Mouse (Mus musculus) limb, embryonic 14.5 days (tissue): Measurements from ENCODE around the gene Wwc2. TPM values are rescaled to one million over a fixed set of nuclear protein-coding genes. Genes with fewer than 3 reads are reported as not detected.

Experiments
- ATAC-seq: fragments of 200-750 bp; cut with Nextera tagmentation; 2 replicates; pipeline ENCODE4 v1.8.0; 2017; ENCODE audit warnings: low read depth, moderate number of reproducible peaks, moderate TSS enrichment; ENCODE audit not compliant: low FRiP score
- DNase-seq: peaks from one replicate; pipeline ENCODE4 v3.0.0-alpha.2; 2015; ENCODE audit warnings: low spot score
- H3K27ac ChIP-seq: fragments of 300-500 bp; sonication (generic); replicated peaks from 2 replicates; pipeline ENCODE4 v1.5.1; 2014; ENCODE audit warnings: low read depth, mild to moderate bottlenecking, low read length, moderate library complexity, mixed read lengths
- H3K27me3 ChIP-seq: fragments of 300-500 bp; sonication (generic); 2 replicates; pipeline ENCODE4 v1.6.1; 2014; ENCODE audit warnings: low read length, mixed read lengths; ENCODE audit not compliant: control insufficient read depth, insufficient read depth
- H3K36me3 ChIP-seq: fragments of 300-500 bp; sonication (generic); 2 replicates; pipeline ENCODE4 v1.6.1; 2014; ENCODE audit warnings: mild to moderate bottlenecking, low read length, moderate library complexity, mixed read lengths; ENCODE audit not compliant: control insufficient read depth, insufficient read depth
- H3K4me1 ChIP-seq: fragments of 300-500 bp; sonication (generic); 2 replicates; pipeline ENCODE4 v1.6.1; 2014; ENCODE audit warnings: antibody characterized with exemption, low read length, mixed read lengths; ENCODE audit not compliant: control insufficient read depth, insufficient read depth
- H3K4me2 ChIP-seq: fragments of 300-500 bp; sonication (generic); replicated peaks from 2 replicates; pipeline ENCODE4 v1.6.1; 2014; ENCODE audit warnings: low read depth, mild to moderate bottlenecking, low read length, moderate library complexity; ENCODE audit not compliant: severe bottlenecking
- H3K4me3 ChIP-seq: fragments of 300-500 bp; sonication (generic); replicated peaks from 2 replicates; pipeline ENCODE4 v1.5.1; 2014; ENCODE audit warnings: low read length
- H3K9ac ChIP-seq: fragments of 300-500 bp; sonication (generic); 2 replicates; pipeline ENCODE4 v1.6.1; 2014; ENCODE audit warnings: mild to moderate bottlenecking, low read depth, low read length, moderate library complexity; ENCODE audit not compliant: severe bottlenecking
- H3K9me3 ChIP-seq: fragments of 300-500 bp; sonication (generic); 2 replicates; pipeline ENCODE4 v1.6.1; 2016; ENCODE audit warnings: low read length; ENCODE audit not compliant: control insufficient read depth
- POLR2A ChIP-seq: fragments of 200-500 bp; IDR thresholded peaks from 2 replicates; pipeline ENCODE4 v1.8.0; 2012; ENCODE audit warnings: inconsistent platforms, mild to moderate bottlenecking, moderate library complexity, borderline replicate concordance; ENCODE audit not compliant: insufficient read depth, insufficient read length; ENCODE audit errors: extremely low read depth
- WGBS: fragments of 180-500 bp; shearing (Covaris S2); extraction: QIAGEN DNeasy Blood & Tissue Kit; methylation state at CpG from one replicate; pipeline ENCODE4 v1.1.7; 2014; 5-methylcytosine and 5-hydroxymethylcytosine counted together
- polyA plus RNA-seq, 2 experiments: library from polyadenylated mRNA; depleted of rRNA in 1 of 2; stranded (reverse) in 1 of 2; unstranded in 1 of 2; fragments of >200 nt; fragmentation: Nextera tagmentation in 1 of 2; extraction: Ambion mirVana in 1 of 2; gene quantifications; 2 replicates each; pipeline versions ENCODE4 v1.2.1 to v1.2.3; 2012 to 2014

Gene Wwc2
- polyA plus RNA-seq, 2 experiments = 10.9 to 13.5 TPM

DNA sequence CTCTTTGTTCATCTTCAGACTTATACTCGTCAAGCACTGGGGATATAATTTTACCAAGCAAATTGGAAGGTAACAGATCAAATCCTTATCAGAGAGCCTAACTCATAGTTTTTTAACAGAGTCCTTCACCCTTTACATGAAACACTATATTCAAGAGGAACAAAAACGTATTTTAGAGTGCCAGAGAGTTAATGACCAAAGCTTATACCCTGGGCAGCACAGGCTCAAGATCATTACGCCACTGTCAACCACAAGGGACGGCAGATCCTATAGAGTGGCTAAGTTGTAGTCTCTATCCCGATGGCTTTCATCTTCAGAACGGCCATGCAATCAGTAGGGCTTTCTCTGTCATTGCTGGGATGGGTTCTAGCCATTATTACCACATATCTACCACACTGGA, 168.9 kb downstream of the Wwc2 start, which contains the start of gene Cldn24:
Cldn24 (plus strand) TSS at position 301 of the 400 bp plus-strand sequence.
- Histone ChIP-seq H3K4me3 (no peak within 1 kb of the TSS), H3K9me3 (no peaks in the 10 kb centered on the region), H3K4me1 (peaks cover 3% of the 10 kb centered on the region; the same call in 1 of the 2 replicates), H3K4me2 (no peak within 1 kb of the TSS), H3K9ac (no peak within 1 kb of the TSS), H3K27ac (no peak within 1 kb of the TSS), H3K27me3 (no peaks in the 10 kb centered on the region), H3K36me3 (no peaks in the 10 kb centered on the region)
- ATAC-seq (no peak), DNase-seq (no peak)
- 90% methylated on average over 6 of the region's 6 CpGs for WGBS
- TF ChIP-seq POLR2A = no peak

DNA sequence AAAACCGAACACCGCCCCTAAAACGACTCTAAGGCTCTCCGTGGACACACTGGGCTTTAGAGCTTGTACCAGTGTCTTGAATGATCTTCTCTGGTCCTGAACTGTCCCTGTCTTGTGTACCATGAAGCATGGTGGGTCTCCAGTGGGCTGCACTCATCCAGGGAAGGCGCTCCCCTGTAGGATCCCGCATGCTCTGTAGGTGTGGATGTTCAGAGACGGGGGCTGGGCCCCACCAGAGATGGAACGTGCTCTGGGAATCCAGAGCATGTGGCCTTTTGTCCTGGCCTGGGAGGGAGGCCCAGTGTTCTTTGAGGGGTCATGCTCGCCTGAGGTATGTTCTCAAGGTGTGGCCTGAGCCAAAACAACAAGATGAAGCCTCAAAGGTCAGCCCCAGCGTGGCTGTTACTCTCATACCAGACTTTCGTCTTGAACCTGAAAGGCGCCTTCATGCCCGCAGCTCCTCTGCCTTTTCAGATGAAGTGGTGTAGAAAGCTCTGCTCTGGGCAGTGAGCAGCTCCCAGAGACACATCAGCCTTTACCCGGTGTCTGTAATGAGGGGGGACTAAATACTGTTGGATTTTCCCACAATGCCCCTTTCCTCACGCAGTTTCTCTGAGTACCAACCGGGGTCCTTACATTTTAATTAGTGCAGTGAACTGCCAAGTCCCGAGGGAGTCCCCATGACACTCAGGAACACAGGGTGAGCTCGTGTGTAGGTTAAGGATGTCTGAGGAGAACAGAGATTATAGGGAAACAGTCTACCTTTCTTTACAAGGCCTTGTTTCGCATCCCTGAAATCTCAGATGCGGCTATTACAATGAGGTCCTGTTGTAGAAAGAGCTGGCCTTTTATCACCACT, 169.6 kb downstream of the Wwc2 start:
- Histone ChIP-seq H3K36me3 (no peaks in the 10 kb centered on the region), H3K27me3 (no peaks in the 10 kb centered on the region), H3K4me1 (peaks cover 3% of the 10 kb centered on the region; the same call in 1 of the 2 replicates), H3K27ac (no peak overlapping the region), H3K4me3 (no peak overlapping the region), H3K9ac (no peak overlapping the region), H3K9me3 (no peaks in the 10 kb centered on the region), H3K4me2 (no peak overlapping the region)
- no peak for TF ChIP-seq POLR2A
- WGBS = 84% methylated on average over 20 of the region's 20 CpGs
- ATAC-seq (no peak), DNase-seq (no peak)

DNA sequence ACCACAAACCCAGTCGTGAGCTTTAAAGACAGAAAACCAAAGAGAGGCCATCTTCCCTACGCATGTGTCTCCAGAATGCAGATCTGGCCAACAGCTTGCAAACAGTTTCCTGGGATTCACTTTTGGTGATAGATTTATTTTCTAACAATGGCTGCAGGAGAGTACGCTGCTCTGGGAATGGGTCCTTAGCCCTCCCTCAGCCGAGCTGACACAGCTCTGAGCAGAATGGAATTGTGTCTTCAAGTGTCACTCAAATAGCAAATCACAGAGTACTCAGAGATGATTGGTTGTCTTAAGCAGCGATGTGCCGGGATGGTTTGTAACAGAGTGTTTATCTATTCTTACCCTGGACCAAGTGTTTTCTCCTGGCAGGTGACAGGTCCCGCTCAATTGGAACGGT, 171.7 kb downstream of the Wwc2 start:
- Histone ChIP-seq H3K4me3 (no peak overlapping the region), H3K4me2 (no peak overlapping the region), H3K27me3 (no peaks in the 10 kb centered on the region), H3K36me3 (no peaks in the 10 kb centered on the region), H3K9ac (no peak overlapping the region), H3K4me1 (peaks cover 3% of the 10 kb centered on the region; the same call in 1 of the 2 replicates), H3K9me3 (no peaks in the 10 kb centered on the region), H3K27ac (no peak overlapping the region)
- no peak for TF ChIP-seq POLR2A
- ATAC-seq (no peak), DNase-seq (no peak)
- WGBS = 91% methylated on average over 8 of the region's 8 CpGs

DNA sequence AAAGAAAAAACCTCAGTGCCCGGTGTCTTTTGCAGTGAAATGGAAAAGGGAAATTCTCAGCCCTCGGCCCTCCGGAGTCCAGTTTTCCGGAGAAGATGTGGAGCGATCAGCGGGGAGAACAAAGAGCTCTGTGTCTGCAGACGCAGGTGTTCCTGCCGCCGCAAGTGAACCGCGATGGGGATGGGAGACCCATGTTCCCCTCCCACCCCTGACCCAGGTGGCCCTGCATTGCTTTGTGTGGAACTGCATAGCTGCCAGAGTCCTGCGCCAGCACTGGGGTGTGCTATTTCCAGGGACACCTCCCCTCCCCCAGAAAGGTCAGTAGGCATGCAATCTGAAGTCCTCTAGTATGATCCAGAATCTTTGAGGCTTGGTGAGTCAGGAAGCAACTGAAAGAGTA, 179.5 kb downstream of the Wwc2 start:
- no peak for TF ChIP-seq POLR2A
- Histone ChIP-seq H3K9me3 (no peaks in the 10 kb centered on the region), H3K27ac (no peak overlapping the region), H3K4me2 (no peak overlapping the region), H3K27me3 (no peaks in the 10 kb centered on the region), H3K36me3 (no peaks in the 10 kb centered on the region), H3K4me1 (0 out of 2 replicates have a peak, but pooled peaks cover 3% of the 10 kb centered on the region), H3K9ac (no peak overlapping the region), H3K4me3 (no peak overlapping the region)
- 62% methylated on average over 12 of the region's 12 CpGs for WGBS
- ATAC-seq = no peak
- no peak for DNase-seq

DNA sequence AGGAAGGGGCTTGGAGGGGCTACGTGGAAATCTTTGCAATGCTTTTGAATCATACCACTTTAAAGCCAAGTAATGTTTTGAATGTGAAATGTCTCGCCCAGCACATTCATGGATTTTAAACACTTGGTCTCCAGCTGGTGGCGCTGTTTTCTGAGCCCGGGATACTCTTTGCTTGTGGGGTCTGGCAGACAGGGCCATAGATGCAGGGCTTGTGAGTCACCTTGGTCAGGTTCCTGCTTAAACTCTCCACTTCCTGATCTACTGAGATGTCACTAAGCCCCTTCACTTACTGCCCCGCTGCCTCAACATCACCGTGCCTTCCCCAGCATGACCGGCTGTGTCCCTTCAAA, 180.1 kb downstream of the Wwc2 start:
- Histone ChIP-seq H3K36me3 (no peaks in the 10 kb centered on the region), H3K4me1 (0 out of 2 replicates have a peak, but pooled peaks cover 3% of the 10 kb centered on the region), H3K9ac (no peak overlapping the region), H3K9me3 (no peaks in the 10 kb centered on the region), H3K27me3 (no peaks in the 10 kb centered on the region), H3K4me2 (no peak overlapping the region), H3K27ac (no peak overlapping the region), H3K4me3 (no peak overlapping the region)
- WGBS = 76% methylated on average over 7 of the region's 7 CpGs
- ATAC-seq (no peak), DNase-seq (no peak)
- no peak for TF ChIP-seq POLR2A
